Comparison of ENCODE assay signal across 25 mouse cellular contexts in genomic region chr14:44002169-44002568, GRCm38 (mm10). TPM values are rescaled to one million over a fixed set of nuclear protein-coding genes. Genes with fewer than 3 reads are reported as not detected.
DNase-seq lines count a peak whose midpoint lies in the region; ATAC-seq and TF ChIP-seq lines count a peak whose summit lies in the region.
"Had no signal": no experiment of that assay in that cellular context is flagged by ENCODE, and none has a peak within 500 bp of the region (broad histone marks: within the 10 kb centered on the region; RNA-seq: fewer than 3 reads in every experiment).

TSS of gene Ang6 (minus strand) at chr14:44002269.

- no peak within 1 kb of the TSS for H3K27ac ChIP-seq in liver, embryonic 14.5 days
- no peak within 1 kb of the TSS for H3K27ac ChIP-seq in liver, embryonic 11.5 days (ENCODE audit: low read depth, low read length)
- no peak within 1 kb of the TSS for H3K27ac ChIP-seq in ES-E14 (ENCODE audit: insufficient read depth, low read depth, low read length, poor library complexity, severe bottlenecking)

- no peaks in the 10 kb centered on the region for H3K9me3 ChIP-seq in liver, embryonic 14.5 days (ENCODE audit: control insufficient read depth, low read length)
- no peaks in the 10 kb centered on the region for H3K9me3 ChIP-seq in liver, embryonic 11.5 days (ENCODE audit: control insufficient read depth, low read length)
- H3K9me3 ChIP-seq in ES-E14 (ENCODE audit: control insufficient read depth, insufficient read depth, low read depth, low read length) = no peaks in the 10 kb centered on the region
- H3K9me3 ChIP-seq: G1E had no signal

- H3K4me2 ChIP-seq in liver, embryonic 14.5 days (ENCODE audit: low read depth) = no peak within 1 kb of the TSS
- no peak within 1 kb of the TSS for H3K4me2 ChIP-seq in liver, embryonic 11.5 days

- no peaks in the 10 kb centered on the region for H3K27me3 ChIP-seq in liver, embryonic 14.5 days (ENCODE audit: control insufficient read depth, insufficient read depth, low read length)
- no peaks in the 10 kb centered on the region for H3K27me3 ChIP-seq in liver, embryonic 11.5 days (replicated peaks; ENCODE audit: control insufficient read depth, insufficient read depth, low read length)
- H3K27me3 ChIP-seq: CH12.LX, Patski had no signal

- no peak for DNase-seq in liver, embryonic 14.5 days (ENCODE audit: low read depth in 3 of 3, low spot score in 3 of 3)
- no peak for DNase-seq in liver, embryonic 11.5 days (ENCODE audit: low spot score)
- DNase-seq in ES-E14 (ENCODE audit: low read depth, low spot score) = no peak
- no peak for DNase-seq in neural tube, embryonic 10.5 days (ENCODE audit: extremely low spot score, low spot score)
- DNase-seq: adrenal gland, adult 2 months; adrenal gland, adult 8-10 months; adrenal gland, postnatal 10 days; adrenal gland, postnatal 14 days; adrenal gland, postnatal 25 days; adrenal gland, postnatal 36 days; B cell, adult 2 months; cerebellum, adult 11 months; cerebellum, adult 11-12 months; cerebellum, adult 18-20 months; cerebellum, adult 2 months had no signal

- TF ChIP-seq CTCF in liver, embryonic 14.5 days (IDR thresholded peaks at IDR 0.05; ENCODE audit: low read depth) = no peak

- in situ Hi-C loops in ES-E14 (cut with MboI; ENCODE audit: low sequenced_read_pairs in 2 of 2, unreplicated experiment in 2 of 2) = no loop called here

- TF ChIP-seq EP300 in liver, embryonic 14.5 days (IDR thresholded peaks at IDR 0.05; ENCODE audit: low read depth) = no peak

- H3K36me3 ChIP-seq in liver, embryonic 14.5 days (replicated peaks; ENCODE audit: control insufficient read depth, insufficient read depth, low read depth) = no peaks in the 10 kb centered on the region
- H3K36me3 ChIP-seq in liver, embryonic 11.5 days (ENCODE audit: control insufficient read depth, insufficient read depth, low read length) = no peaks in the 10 kb centered on the region
- no peaks in the 10 kb centered on the region for H3K36me3 ChIP-seq in ES-E14 (ENCODE audit: control insufficient read depth, insufficient read depth, low read length, poor library complexity, severe bottlenecking)
- H3K36me3 ChIP-seq: G1E had no signal

- ATAC-seq in liver, embryonic 14.5 days (ENCODE audit: insufficient read depth) = 0 out of 2 replicates have a peak, but pooled peaks have one; percentile 21
- ATAC-seq in liver, embryonic 11.5 days (replicated peaks; ENCODE audit: low FRiP score) = no peak
- ATAC-seq: activated CD4-positive, CD25-positive, alpha-beta regulatory T cell, adult 4 months; CD4-positive, CD25-positive, alpha-beta regulatory T cell, adult 4 months; Patski had no signal

- no peak within 1 kb of the TSS for H3K9ac ChIP-seq in liver, embryonic 14.5 days (replicated peaks)
- H3K9ac ChIP-seq in liver, embryonic 11.5 days (ENCODE audit: low read depth, low read length) = no peak within 1 kb of the TSS
- H3K9ac ChIP-seq in ES-E14 (ENCODE audit: insufficient read depth, low read depth, low read length, poor library complexity, severe bottlenecking) = no peak within 1 kb of the TSS

- H3K4me3 ChIP-seq in liver, embryonic 14.5 days (ENCODE audit: insufficient read depth in 1 of 2, low read depth in 2 of 2, low read length in 2 of 2) = no peak within 1 kb of the TSS
- no peak within 1 kb of the TSS for H3K4me3 ChIP-seq in liver, embryonic 11.5 days (ENCODE audit: low read depth, low read length)
- H3K4me3 ChIP-seq in ES-E14 (ENCODE audit: insufficient read depth in 1 of 2, low read depth in 1 of 2, low read length in 2 of 2, poor library complexity in 1 of 2, severe bottlenecking in 1 of 2) = no peak within 1 kb of the TSS

- peaks cover 0 to 15% of the 10 kb centered on the region in 2 experiments; a peak in 3 of 4 replicates for H3K4me1 ChIP-seq in liver, embryonic 14.5 days (replicated peaks; ENCODE audit: control insufficient read depth in 2 of 2, insufficient read depth in 2 of 2, low read length in 1 of 2)
- no peaks in the 10 kb centered on the region for H3K4me1 ChIP-seq in liver, embryonic 11.5 days (replicated peaks; ENCODE audit: control insufficient read depth, insufficient read depth, low read length)
- no peaks in the 10 kb centered on the region for H3K4me1 ChIP-seq in ES-E14 (ENCODE audit: control insufficient read depth in 2 of 2, insufficient read depth in 2 of 2, low read length in 2 of 2, poor library complexity in 1 of 2)

- WGBS in liver, embryonic 14.5 days (ENCODE audit: insufficient replicate concordance) = 46% methylated on average over 1 of the region's 1 CpGs
- WGBS in liver, embryonic 11.5 days = 77% methylated on average over 1 of the region's 1 CpGs

TF ChIP-seq in ES-E14, 5 proteins besides CTCF, POLR2A, EP300 and RAD21:
- TF ChIP-seq CHD2 (IDR thresholded peaks at IDR 0.05; ENCODE audit: low read depth, low read length) = no peak
- 0 out of 2 replicates have a peak, but pooled peaks have one; percentile 47 for TF ChIP-seq MAFK (IDR thresholded peaks at IDR 0.05; ENCODE audit: insufficient read depth, low read depth, low read length)

RNA-seq across cellular contexts. Expression of gene Ang6, which starts in this region (rescaled TPM):
- polyA plus RNA-seq in liver, embryonic 14.5 days (2012; rRNA removed) = 0.15 TPM in 1 of 2 replicates, not detected in the other
- not detected in 2 replicates for polyA plus RNA-seq in liver, embryonic 14.5 days (2014; fragmentation: Nextera tagmentation; extraction: Ambion mirVana)
- polyA plus RNA-seq in liver, embryonic 11.5 days (2014; fragmentation: Nextera tagmentation; extraction: Ambion mirVana) = not detected in 2 replicates
- total RNA-seq in ES-E14 (2012; rRNA removed) = not detected in 2 replicates
- total RNA-seq: adrenal gland, adult 18-20 months; adrenal gland, adult 2 months; adrenal gland, adult 8-10 months; adrenal gland, postnatal 10 days; adrenal gland, postnatal 14 days; adrenal gland, postnatal 25 days; adrenal gland, postnatal 36 days; adrenal gland, postnatal 4 days; CH12.LX; MEL had no signal
- polyA plus RNA-seq: activated CD4-positive, CD25-positive, alpha-beta regulatory T cell, adult 4 months; adrenal gland, adult 2 months; brain, embryonic 14.5 days; C2C12; CD4-positive, CD25-positive, alpha-beta regulatory T cell, adult 4 months; cerebellum, adult 2 months; G1E; Patski had no signal

Comparison
In these comparisons a context has a peak if more than half of its experiments do, and no peak if none do; other contexts are left out.
1. Peak in ATAC-seq in liver, embryonic 14.5 days; RNA of the gene not detected or under 1 TPM.